Mouse (Mus musculus) thymus, postnatal 36 days (tissue): ENCODE data around the gene Lrrc56.

Experiments used
- DNase-seq, 2 experiments: peaks; one replicate each; pipeline ENCODE4 v3.0.0; 2022; ENCODE audit warnings: mixed read lengths in 2 of 2

Gene Lrrc56

GRCm38 (mm10) chr7:141192776-141193347 lies 1.1 kb upstream of the Lrrc56 start:
- no peak for DNase-seq

GRCm38 (mm10) chr7:141193348-141193856 lies 555 bp upstream of the Lrrc56 start:
- peak; percentile 43 to 65 for DNase-seq

GRCm38 (mm10) chr7:141194409-141194808 lies 452 bp downstream of the Lrrc56 start:
- no peak for DNase-seq

DNA sequence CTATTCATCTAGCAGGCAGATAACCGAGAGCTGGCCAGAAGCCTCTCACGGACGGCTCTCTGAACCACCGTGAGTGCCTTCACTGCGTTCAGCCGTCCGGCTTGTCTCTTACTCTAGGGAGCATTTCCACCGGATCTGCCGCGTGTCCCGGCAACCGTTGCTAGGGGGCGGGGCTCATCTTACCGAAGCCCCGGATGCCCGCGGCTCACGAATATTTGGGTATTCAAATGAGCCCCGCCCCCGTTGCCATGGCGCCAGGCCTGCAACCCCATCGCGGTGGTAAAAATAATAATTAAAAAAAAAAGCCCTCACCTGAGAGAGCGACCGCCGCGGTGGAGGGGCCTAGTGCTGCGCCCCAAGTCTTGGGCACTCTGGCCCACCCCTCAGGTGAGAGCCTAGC lies 873 bp downstream of the Lrrc56 start:
- DNase-seq: peak; percentile 90 to 93

DNA sequence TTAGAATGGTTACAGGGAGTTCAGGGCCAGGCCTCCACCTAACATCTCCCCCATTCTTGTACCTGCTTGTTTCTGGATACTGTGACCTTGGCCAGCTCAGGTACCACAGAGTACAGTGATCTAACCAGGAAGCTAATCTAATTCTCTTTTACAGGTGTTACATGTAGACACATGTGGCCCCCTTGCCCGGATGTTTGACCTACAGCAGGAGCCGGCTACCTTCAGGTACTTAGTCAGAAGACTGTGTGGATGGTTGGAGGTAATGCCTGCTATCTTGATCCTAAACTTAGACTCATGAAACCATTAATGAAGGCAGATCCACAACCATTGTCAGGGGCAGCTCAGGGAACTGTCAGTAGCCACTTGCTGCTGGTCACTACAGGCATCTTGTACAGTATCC lies 1.8 kb downstream of the Lrrc56 start:
- no peak for DNase-seq

GRCm38 (mm10) chr7:141196619-141197282 lies 2.8 kb downstream of the Lrrc56 start:
- no peak for DNase-seq

DNA sequence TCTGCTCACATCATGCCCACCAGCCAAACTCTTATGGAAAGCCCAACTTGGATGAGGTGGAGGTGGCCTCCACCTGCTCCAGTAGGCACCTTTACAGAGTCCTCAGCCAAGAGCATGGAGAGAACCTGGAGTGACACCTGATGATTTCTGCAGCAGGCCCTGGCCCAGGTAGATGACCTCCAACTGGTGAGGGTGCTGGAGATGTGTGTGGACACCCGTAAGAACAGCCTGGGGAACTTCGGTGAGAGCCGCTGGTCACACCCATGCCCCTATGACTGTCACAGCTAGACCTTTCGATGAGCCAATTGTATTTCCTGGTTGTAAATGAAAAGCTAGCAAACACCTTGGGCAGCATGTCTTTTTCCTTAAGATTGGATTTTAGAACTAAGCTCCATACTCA lies 4.2 kb downstream of the Lrrc56 start:
- no peak for DNase-seq

GRCm38 (mm10) chr7:141204546-141204945 lies 10.6 kb downstream of the Lrrc56 start:
- DNase-seq: no peak

GRCm38 (mm10) chr7:141205504-141205903 lies 11.5 kb downstream of the Lrrc56 start:
- no peak for DNase-seq

DNA sequence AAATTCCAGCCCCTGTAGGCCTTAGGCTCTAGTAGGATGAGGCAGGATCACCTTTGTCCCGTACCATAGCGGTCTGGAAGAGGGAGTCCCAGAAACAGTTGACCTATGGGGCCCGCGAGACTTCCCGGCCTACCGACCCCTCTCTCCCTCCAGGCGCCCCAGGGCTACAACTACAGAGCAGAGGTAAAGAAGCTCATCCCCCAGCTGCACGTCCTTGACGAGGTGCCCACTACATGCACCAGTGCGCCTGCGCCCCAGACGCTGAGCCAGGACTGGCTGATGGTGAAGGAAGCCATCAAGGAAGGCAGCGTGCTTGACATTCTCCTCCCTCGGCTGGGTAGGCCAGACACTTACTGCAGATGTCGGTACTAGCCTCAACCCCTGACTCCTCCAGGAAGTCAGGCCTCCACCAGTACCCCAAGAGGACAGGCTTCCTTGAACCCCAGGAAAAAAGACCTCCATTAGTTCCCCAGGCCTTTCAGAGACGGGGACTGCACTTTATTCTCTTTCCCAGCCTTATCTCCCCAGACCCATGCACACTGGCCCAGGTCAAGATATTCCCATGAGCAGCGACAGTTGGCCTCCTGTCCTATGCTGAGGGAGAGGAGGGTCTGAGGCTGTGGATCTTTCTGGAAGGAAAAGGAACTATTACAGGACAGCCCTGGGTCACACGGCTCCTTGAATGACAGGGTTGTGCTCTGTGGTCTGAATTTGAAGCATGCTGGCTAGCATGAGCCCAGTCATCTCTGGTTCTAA lies 12.4 kb downstream of the Lrrc56 start:
- DNase-seq: no peak

DNA sequence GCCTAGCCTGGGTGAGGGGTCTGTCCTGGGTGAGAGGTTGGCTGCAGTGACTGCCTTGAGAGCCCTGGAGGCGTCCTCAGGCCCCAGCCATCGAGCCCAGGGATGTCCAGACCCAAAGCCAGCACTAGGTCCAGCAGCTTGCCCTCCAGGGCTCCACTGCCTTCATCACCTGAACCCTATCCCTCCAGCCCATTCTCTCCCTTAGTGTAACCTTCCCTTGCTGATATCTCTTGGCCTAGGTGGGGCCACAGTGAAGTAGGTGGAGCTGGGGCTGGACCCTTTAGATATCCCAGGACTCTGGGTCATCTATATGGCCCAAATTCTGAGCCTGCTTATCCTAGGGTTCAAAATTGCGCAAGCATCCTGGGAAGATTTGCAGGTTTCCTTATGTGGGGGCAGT lies 15.6 kb downstream of the Lrrc56 start:
- no peak for DNase-seq

- no peak for DNase-seq
These were observed 16.2 kb downstream of the Lrrc56 start for GRCm38 (mm10) chr7:141210137-141210536.

GRCm38 (mm10) chr7:141210606-141211131 lies 16.7 kb downstream of the Lrrc56 start:
- DNase-seq: no peak

DNA sequence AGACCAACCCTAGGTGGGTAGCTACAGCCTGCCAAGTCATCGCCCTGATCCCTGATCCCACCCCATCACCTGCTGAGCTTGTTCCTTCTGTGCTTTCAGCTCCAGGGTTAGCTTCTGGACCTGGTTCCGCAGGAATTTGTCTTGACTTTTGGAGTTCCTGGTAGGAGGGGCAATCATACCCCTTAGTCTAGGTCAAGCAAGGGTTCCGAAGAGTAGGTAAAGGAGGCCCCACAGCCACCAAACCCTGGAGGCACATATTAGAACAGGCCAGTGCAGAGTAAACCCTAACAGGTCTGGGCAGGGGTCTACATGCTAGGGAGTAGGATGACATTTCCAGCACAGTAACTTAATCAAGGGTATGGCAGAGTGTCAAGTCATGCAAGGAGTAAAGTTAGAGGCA lies 19.2 kb downstream of the Lrrc56 start:
- DNase-seq: no peak

DNA sequence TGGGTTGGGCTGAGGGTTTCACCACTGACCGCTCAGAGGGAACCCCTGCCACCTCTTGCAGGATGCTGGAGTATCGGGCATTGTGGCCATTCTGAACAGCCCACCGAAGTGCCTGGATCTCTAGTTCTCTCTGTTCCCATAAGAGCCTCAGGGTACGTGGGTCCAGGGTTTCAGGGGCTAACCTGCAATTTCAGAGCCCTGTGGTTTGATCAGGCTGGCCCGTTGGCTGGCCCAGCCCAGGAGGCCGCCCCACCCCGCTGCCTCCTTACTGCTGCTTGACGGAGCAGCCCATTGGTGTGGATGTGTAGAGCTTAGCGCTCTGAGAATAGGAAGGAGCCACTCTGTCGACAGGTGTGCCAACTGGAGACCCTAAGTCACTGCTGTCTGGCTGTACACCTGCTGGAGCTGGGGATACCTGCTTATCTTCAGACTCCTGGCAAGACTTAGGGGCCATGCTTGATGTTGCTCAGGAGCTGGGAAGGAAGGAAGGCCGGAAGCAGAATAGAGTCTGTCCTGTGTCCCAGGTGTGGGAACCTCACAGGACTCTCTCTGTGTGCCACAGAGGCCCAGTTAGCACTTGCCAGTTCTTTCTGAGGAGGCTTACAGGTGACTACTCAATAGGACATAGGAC lies 19.8 kb downstream of the Lrrc56 start, which contains the start of gene Lmntd2:
Lmntd2 (minus strand) TSS at position 476 of the 631 bp plus-strand sequence.
- no peak for DNase-seq

DNA sequence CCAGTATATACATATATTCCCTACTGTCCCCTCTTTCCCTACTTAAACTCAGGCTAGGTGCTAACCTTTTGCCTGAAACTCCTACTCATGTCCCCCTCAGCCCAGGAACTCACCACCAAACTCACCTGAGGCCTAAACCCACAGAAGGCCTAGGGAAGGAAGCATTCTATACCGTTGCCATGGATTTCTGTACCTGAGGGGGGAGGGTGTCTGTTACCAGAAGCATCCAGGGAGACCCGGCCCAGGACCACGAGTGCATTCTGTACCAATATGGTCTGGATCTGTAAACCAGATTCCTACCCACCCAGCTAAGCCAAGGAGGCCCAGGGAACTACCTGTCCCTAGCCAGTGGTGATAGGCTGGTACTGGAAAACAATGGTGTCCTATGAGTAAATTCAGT lies 20.4 kb downstream of the Lrrc56 start:
- no peak for DNase-seq

- DNase-seq: peak; percentile 96 to 98
These were observed 21.3 kb downstream of the Lrrc56 start, which contains the start of gene Rassf7 for GRCm38 (mm10) chr7:141215101-141215879. TSS of gene Rassf7 (plus strand) at chr7:141215860.

DNA sequence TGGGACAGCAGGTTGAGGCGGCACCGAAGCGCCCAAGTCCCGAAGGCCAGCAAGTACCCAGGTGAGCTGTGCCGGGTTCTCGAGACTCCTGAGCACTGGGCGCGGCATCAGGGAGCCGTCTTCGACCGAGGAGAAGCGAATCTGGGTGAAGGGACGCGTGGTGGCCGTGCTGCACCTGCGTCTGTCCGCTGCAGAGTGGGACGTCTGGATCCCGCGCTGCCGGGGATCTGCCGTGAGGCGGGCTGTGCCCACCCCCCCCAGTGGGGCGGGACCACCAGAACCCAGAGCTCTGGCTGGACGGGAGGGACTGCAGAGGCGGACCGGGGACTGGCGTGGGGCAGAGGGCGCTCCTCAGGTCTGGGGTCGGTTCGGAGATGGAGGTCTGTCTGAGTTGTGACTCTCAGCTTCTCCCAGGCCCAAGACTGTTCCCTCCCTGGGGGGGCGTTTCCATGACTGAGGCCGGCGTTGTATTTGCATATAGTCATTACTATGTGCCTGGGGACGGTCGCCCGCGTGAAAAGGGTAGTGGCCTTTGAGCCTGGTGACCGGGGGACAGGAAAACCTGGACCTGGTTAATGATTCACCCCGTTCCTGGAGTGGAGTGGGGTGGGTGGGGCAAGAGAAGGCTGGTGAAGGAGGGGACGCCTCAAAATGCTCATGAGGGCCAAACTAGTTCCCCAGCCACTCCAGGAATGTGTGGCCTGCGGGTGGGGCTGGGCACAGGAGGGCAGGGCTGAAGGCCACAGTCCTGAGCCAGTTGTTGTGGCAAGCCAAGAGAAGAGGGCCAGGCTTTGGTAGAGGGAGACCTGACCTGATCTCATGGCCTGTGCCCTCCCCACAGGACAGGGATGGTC lies 22.1 kb downstream of the Lrrc56 start:
- DNase-seq: no peak

DNA sequence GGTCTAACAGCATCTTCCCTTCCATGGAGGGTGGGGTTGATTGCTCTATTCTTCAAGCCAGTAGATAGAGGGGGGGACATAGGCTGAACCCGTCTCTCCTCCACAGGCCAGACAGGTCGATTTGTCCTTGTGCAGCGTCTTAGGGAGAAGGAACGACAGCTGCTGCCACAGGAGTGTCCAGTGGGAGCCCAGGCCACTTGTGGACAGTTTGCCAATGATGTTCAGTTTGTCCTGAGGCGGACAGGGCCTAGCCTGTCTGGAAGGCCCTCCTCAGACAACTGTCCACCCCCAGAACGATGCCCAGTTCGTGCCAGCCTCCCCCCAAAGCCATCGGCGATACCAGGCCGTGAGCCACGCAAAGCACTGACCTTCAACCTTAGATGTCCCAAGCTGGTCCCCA lies 22.9 kb downstream of the Lrrc56 start:
- DNase-seq: no peak

DNA sequence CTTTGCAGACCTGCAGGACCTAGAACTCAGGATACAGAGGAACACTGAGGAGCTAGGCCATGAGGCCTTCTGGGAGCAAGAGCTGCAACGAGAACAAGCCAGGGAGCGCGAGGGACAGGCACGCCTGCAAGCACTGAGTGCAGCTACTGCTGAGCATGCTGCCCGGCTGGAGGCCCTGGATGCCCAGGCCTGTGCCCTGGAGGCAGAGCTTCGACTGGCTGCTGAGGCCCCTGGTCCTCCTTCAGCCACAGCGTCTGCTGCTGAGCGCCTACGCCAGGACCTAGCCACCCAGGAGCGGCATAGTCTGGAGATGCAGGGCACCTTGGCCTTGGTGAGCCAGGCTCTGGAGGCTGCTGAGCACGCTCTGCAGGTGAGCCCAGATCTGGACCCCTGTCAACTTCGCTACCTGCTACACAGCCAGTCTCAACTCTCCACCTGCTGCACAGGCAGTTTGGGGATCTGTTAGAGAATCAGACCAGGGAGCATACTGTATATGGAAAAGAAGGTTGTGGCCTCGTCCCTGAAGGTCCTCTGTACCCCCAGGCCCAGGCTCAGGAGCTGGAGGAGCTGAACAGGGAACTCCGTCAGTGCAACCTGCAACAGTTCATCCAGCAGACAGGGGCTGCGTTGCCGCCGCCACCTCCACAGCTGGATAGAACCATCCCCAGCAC lies 23.5 kb downstream of the Lrrc56 start:
- DNase-seq: no peak

DNA sequence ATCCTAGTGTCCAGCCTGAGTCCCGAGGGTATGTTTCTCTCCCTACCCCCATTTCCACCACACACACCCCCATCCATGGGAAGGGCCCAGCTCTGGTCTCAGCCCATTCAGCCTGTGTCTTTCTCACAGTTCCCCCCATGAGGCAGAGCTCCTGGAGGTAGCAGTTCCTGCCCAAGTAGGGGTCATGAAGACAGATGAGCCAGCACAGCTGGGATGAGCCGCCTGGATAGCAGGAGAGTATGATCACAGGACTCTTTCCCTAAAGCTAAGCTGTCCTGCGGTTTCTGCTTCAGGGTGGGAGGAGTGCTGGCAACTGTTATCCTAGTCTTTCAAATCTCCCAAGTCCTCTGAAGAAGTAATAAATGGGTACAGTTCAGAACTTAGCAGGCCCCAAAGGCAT lies 24.2 kb downstream of the Lrrc56 start:
- DNase-seq: no peak
